Mouse (Mus musculus): ENCODE data around the gene Timm50. TPM values are rescaled to one million over a fixed set of nuclear protein-coding genes. Genes with fewer than 3 reads are reported as not detected.

Timm50 gene
- polyA plus RNA-seq, 1 experiment from 2014 or later, result 205 TPM

GRCm38 (mm10) chr7:28294481-28294880, 17.4 kb downstream of the Timm50 start:
- WGBS, result 3% methylated on average over 61 of the region's 63 CpGs
- H3K4me2 ChIP-seq (ENCODE audit: low read depth, severe bottlenecking), result peak overlapping the region; percentile 76
- H3K4me3 ChIP-seq (ENCODE audit: low read depth, low read length), result peak overlapping the region; percentile 31
- H3K4me1 ChIP-seq (ENCODE audit: control insufficient read depth, insufficient read depth, low read length), result peaks cover 3% of the 10 kb centered on the region; the same call in 1 of the 2 replicates
- H3K27ac ChIP-seq (replicated peaks; ENCODE audit: low read depth, low read length), result no peak overlapping the region
- no peaks in the 10 kb centered on the region for H3K36me3 ChIP-seq (ENCODE audit: control insufficient read depth, insufficient read depth, low read length)
- H3K27me3 ChIP-seq (ENCODE audit: control insufficient read depth, insufficient read depth, low read length), result peaks cover 59% of the 10 kb centered on the region
- no peaks in the 10 kb centered on the region for H3K9me3 ChIP-seq (ENCODE audit: control insufficient read depth, low read length)
- DNase-seq (ENCODE audit: low spot score), result peak; percentile 82
- no peak for ATAC-seq (ENCODE audit: insufficient number of reproducible peaks, low FRiP score, low TSS enrichment, low read depth)
- peak overlapping the region; percentile 40 for H3K9ac ChIP-seq (ENCODE audit: low read length)

GRCm38 (mm10) chr7:28290638-28291590, 21.0 kb downstream of the Timm50 start, which contains the start of gene Selenov:
Gene Selenov (minus strand): TSS chr7:28291186.
- ATAC-seq (ENCODE audit: insufficient number of reproducible peaks, low FRiP score, low TSS enrichment, low read depth) (peak; percentile 28; the same call in 1 of the 2 replicates), DNase-seq (ENCODE audit: low spot score) (peak; percentile 50)
- Histone ChIP-seq H3K9me3 (ENCODE audit: control insufficient read depth, low read length) (no peaks in the 10 kb centered on the region), H3K4me3 (ENCODE audit: low read depth, low read length) (peak within 1 kb of the TSS; percentile 17), H3K4me2 (ENCODE audit: low read depth, severe bottlenecking) (peak within 1 kb of the TSS; percentile 39), H3K27me3 (ENCODE audit: control insufficient read depth, insufficient read depth, low read length) (peaks cover 55% of the 10 kb centered on the region), H3K27ac (replicated peaks; ENCODE audit: low read depth, low read length) (no peak within 1 kb of the TSS), H3K36me3 (ENCODE audit: control insufficient read depth, insufficient read depth, low read length) (no peaks in the 10 kb centered on the region), H3K4me1 (ENCODE audit: control insufficient read depth, insufficient read depth, low read length) (peaks cover 3% of the 10 kb centered on the region; the same call in 1 of the 2 replicates), H3K9ac (ENCODE audit: low read length) (no peak within 1 kb of the TSS)
- WGBS, result 2% methylated on average over 52 of the region's 52 CpGs

GRCm38 (mm10) chr7:28290165-28290564, 21.7 kb downstream of the Timm50 start:
- H3K4me1 ChIP-seq (ENCODE audit: control insufficient read depth, insufficient read depth, low read length), result peaks cover 3% of the 10 kb centered on the region; the same call in 1 of the 2 replicates
- H3K36me3 ChIP-seq (ENCODE audit: control insufficient read depth, insufficient read depth, low read length), result no peaks in the 10 kb centered on the region
- under 1% methylated on average over 18 of the region's 18 CpGs for WGBS
- H3K9me3 ChIP-seq (ENCODE audit: control insufficient read depth, low read length), result no peaks in the 10 kb centered on the region
- H3K4me2 ChIP-seq (ENCODE audit: low read depth, severe bottlenecking), result peak overlapping the region; percentile 39
- H3K27me3 ChIP-seq (ENCODE audit: control insufficient read depth, insufficient read depth, low read length), result peaks cover 55% of the 10 kb centered on the region
- no peak overlapping the region for H3K9ac ChIP-seq (ENCODE audit: low read length)
- DNase-seq (ENCODE audit: low spot score) (no peak), ATAC-seq (ENCODE audit: insufficient number of reproducible peaks, low FRiP score, low TSS enrichment, low read depth) (no peak)
- H3K27ac ChIP-seq (replicated peaks; ENCODE audit: low read depth, low read length), result no peak overlapping the region
- H3K4me3 ChIP-seq (ENCODE audit: low read depth, low read length), result peak overlapping the region; percentile 17

- no peak overlapping the region for H3K4me3 ChIP-seq (ENCODE audit: low read depth, low read length)
- no peak for DNase-seq (ENCODE audit: low spot score)
- no peaks in the 10 kb centered on the region for H3K9me3 ChIP-seq (ENCODE audit: control insufficient read depth, low read length)
- no peak overlapping the region for H3K4me2 ChIP-seq (ENCODE audit: low read depth, severe bottlenecking)
- no peaks in the 10 kb centered on the region for H3K36me3 ChIP-seq (ENCODE audit: control insufficient read depth, insufficient read depth, low read length)
- no peak overlapping the region for H3K9ac ChIP-seq (ENCODE audit: low read length)
- H3K27ac ChIP-seq (replicated peaks; ENCODE audit: low read depth, low read length), result no peak overlapping the region
- ATAC-seq (ENCODE audit: insufficient number of reproducible peaks, low FRiP score, low TSS enrichment, low read depth), result no peak
- 79% methylated on average over 7 of the region's 7 CpGs for WGBS
- no peaks in the 10 kb centered on the region for H3K4me1 ChIP-seq (ENCODE audit: control insufficient read depth, insufficient read depth, low read length)
- no peaks in the 10 kb centered on the region for H3K27me3 ChIP-seq (ENCODE audit: control insufficient read depth, insufficient read depth, low read length)
Observed at GRCm38 (mm10) chr7:28280630-28281029, 31.2 kb downstream of the Timm50 start.

- Histone ChIP-seq H3K4me1 (ENCODE audit: control insufficient read depth, insufficient read depth, low read length) (no peaks in the 10 kb centered on the region), H3K27me3 (ENCODE audit: control insufficient read depth, insufficient read depth, low read length) (no peaks in the 10 kb centered on the region), H3K36me3 (ENCODE audit: control insufficient read depth, insufficient read depth, low read length) (no peaks in the 10 kb centered on the region), H3K4me3 (ENCODE audit: low read depth, low read length) (peak overlapping the region; percentile 61), H3K4me2 (ENCODE audit: low read depth, severe bottlenecking) (peak overlapping the region; percentile 84), H3K9ac (ENCODE audit: low read length) (peak overlapping the region; percentile 91), H3K9me3 (ENCODE audit: control insufficient read depth, low read length) (no peaks in the 10 kb centered on the region), H3K27ac (replicated peaks; ENCODE audit: low read depth, low read length) (no peak overlapping the region)
- DNase-seq (ENCODE audit: low spot score) (no peak), ATAC-seq (ENCODE audit: insufficient number of reproducible peaks, low FRiP score, low TSS enrichment, low read depth) (no peak)
- WGBS, result 85% methylated on average over 7 of the region's 7 CpGs
Observed at GRCm38 (mm10) chr7:28278279-28278652, 33.6 kb downstream of the Timm50 start.

- Histone ChIP-seq H3K4me2 (ENCODE audit: low read depth, severe bottlenecking) (peak within 1 kb of the TSS; percentile 84), H3K27ac (replicated peaks; ENCODE audit: low read depth, low read length) (no peak within 1 kb of the TSS), H3K4me1 (ENCODE audit: control insufficient read depth, insufficient read depth, low read length) (no peaks in the 10 kb centered on the region), H3K9ac (ENCODE audit: low read length) (peak within 1 kb of the TSS; percentile 91), H3K27me3 (ENCODE audit: control insufficient read depth, insufficient read depth, low read length) (no peaks in the 10 kb centered on the region), H3K36me3 (ENCODE audit: control insufficient read depth, insufficient read depth, low read length) (no peaks in the 10 kb centered on the region), H3K9me3 (ENCODE audit: control insufficient read depth, low read length) (no peaks in the 10 kb centered on the region), H3K4me3 (ENCODE audit: low read depth, low read length) (peak within 1 kb of the TSS; percentile 61)
- DNase-seq (ENCODE audit: low spot score) (peak; percentile 98), ATAC-seq (ENCODE audit: insufficient number of reproducible peaks, low FRiP score, low TSS enrichment, low read depth) (peak; percentile 63; the same call in 1 of the 2 replicates)
- 3% methylated on average over 68 of the region's 68 CpGs for WGBS
Observed at GRCm38 (mm10) chr7:28277615-28278278, 34.1 kb downstream of the Timm50 start, which contains the start of gene Eid2b. Gene Eid2b (plus strand): TSS chr7:28277739.

- H3K4me3 ChIP-seq (ENCODE audit: low read depth, low read length), result no peak overlapping the region; the same call in 1 of the 2 replicates
Observed at GRCm38 (mm10) chr7:28277237-28277614, 34.6 kb downstream of the Timm50 start.

GRCm38 (mm10) chr7:28271761-28272160, 40.1 kb downstream of the Timm50 start:
- no peak overlapping the region for H3K9ac ChIP-seq (ENCODE audit: low read length)
- H3K4me2 ChIP-seq (ENCODE audit: low read depth, severe bottlenecking), result no peak overlapping the region
- DNase-seq (ENCODE audit: low spot score) (no peak), ATAC-seq (ENCODE audit: insufficient number of reproducible peaks, low FRiP score, low TSS enrichment, low read depth) (no peak)
- no peaks in the 10 kb centered on the region for H3K4me1 ChIP-seq (ENCODE audit: control insufficient read depth, insufficient read depth, low read length)
- no peak overlapping the region for H3K27ac ChIP-seq (replicated peaks; ENCODE audit: low read depth, low read length)
- H3K36me3 ChIP-seq (ENCODE audit: control insufficient read depth, insufficient read depth, low read length), result peaks cover 2% of the 10 kb centered on the region
- no peaks in the 10 kb centered on the region for H3K27me3 ChIP-seq (ENCODE audit: control insufficient read depth, insufficient read depth, low read length)
- no peaks in the 10 kb centered on the region for H3K9me3 ChIP-seq (ENCODE audit: control insufficient read depth, low read length)
- WGBS, result 65% methylated on average over 3 of the region's 3 CpGs
- no peak overlapping the region for H3K4me3 ChIP-seq (ENCODE audit: low read depth, low read length)

More at GRCm38 (mm10) chr7:28277237-28277614, 34.6 kb downstream of the Timm50 start:
- no peaks in the 10 kb centered on the region for H3K27me3 ChIP-seq (ENCODE audit: control insufficient read depth, insufficient read depth, low read length)
- DNase-seq (ENCODE audit: low spot score) (no peak), ATAC-seq (ENCODE audit: insufficient number of reproducible peaks, low FRiP score, low TSS enrichment, low read depth) (no peak)
- 61% methylated on average over 8 of the region's 8 CpGs for WGBS
- H3K27ac ChIP-seq (replicated peaks; ENCODE audit: low read depth, low read length), result no peak overlapping the region
- no peaks in the 10 kb centered on the region for H3K4me1 ChIP-seq (ENCODE audit: control insufficient read depth, insufficient read depth, low read length)
- no peaks in the 10 kb centered on the region for H3K9me3 ChIP-seq (ENCODE audit: control insufficient read depth, low read length)
- no peak overlapping the region for H3K4me2 ChIP-seq (ENCODE audit: low read depth, severe bottlenecking)
- no peak overlapping the region for H3K9ac ChIP-seq (ENCODE audit: low read length)
- H3K36me3 ChIP-seq (ENCODE audit: control insufficient read depth, insufficient read depth, low read length), result no peaks in the 10 kb centered on the region

All from limb, embryonic 11.5 days (tissue).